Mouse (Mus musculus): ENCODE data around the gene Dok5.

DNA sequence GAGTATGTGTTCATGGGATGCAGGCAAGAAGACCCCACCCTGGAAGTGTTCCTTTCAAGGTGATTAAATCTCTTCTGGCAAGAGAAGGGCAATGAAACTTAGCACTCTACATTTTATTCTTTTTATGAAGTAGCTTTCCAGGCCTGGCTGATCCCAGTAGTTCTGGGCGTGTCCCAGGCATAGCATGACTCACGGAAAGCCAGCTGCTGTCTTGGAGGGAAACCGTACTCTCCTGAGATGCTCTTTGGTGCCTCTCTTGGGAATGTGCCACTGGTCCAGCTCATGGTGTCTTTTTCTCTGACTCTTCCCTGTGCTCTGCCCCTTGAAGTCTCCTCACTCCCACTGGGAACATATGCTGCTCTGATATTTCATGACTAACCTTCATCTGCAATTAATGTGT is 33.1 kb downstream of the Dok5 start:
- TF ChIP-seq CTCF (IDR thresholded peaks at IDR 0.05; ENCODE audit: extremely low read depth, insufficient read depth, insufficient read length, insufficient replicate concordance), result no peak
- TF ChIP-seq POLR2A (IDR thresholded peaks at IDR 0.05; ENCODE audit: low read depth, low read length), result no peak
